Mouse (Mus musculus) bone marrow, adult 2 months (tissue): ENCODE data around the gene Myo10. TPM values are rescaled to one million over a fixed set of nuclear protein-coding genes. Genes with fewer than 3 reads are reported as not detected.

Source experiments
- H3K27ac ChIP-seq: fragments of 200-500 bp; 2 replicates; pipeline ENCODE4 v1.5.1; 2012; ENCODE audit warnings: low read depth, mild to moderate bottlenecking, control low read depth, inconsistent platforms, low read length; ENCODE audit not compliant: control insufficient read depth, poor library complexity, insufficient read depth
- H3K4me1 ChIP-seq: fragments of 200-500 bp; 2 replicates; pipeline ENCODE4 v1.6.1; 2011; ENCODE audit warnings: low read length; ENCODE audit not compliant: control insufficient read depth, insufficient read depth
- H3K4me3 ChIP-seq: fragments of 200-500 bp; replicated peaks from 2 replicates; pipeline ENCODE3; 2011; ENCODE audit warnings: mild to moderate bottlenecking, low read depth, low read length, control low read depth; ENCODE audit not compliant: control insufficient read depth
- CTCF ChIP-seq: fragments of 200-500 bp; IDR thresholded peaks from 2 replicates; pipeline ENCODE4 v1.5.1; 2011; ENCODE audit warnings: low read length, control low read depth; ENCODE audit not compliant: control insufficient read depth, insufficient read depth
- POLR2A ChIP-seq: fragments of 200-500 bp; IDR thresholded peaks from 2 replicates; pipeline ENCODE4 v1.6.1; 2011; ENCODE audit warnings: low read depth, mild to moderate bottlenecking, control low read depth, low read length, borderline replicate concordance; ENCODE audit not compliant: control insufficient read depth
- WGBS: fragments of 180-500 bp; shearing (Covaris S2); methylation state at CpG from one replicate; pipeline ENCODE4 v1.1.7; 2018; 5-methylcytosine and 5-hydroxymethylcytosine counted together
- polyA plus RNA-seq: library from polyadenylated mRNA; stranded (reverse); fragments of >200 nt; gene quantifications from 2 replicates; pipeline ENCODE4 v1.2.4, GENCODE M21; 2011; ENCODE audit warnings: low replicate concordance; ENCODE audit not compliant: missing spikeins, insufficient read depth, insufficient read length

Gene Myo10
- polyA plus RNA-seq, 1 experiment: 19.1 TPM

- Histone ChIP-seq H3K27ac (no peak overlapping the region), H3K4me3 (no peak overlapping the region), H3K4me1 (no peaks in the 10 kb centered on the region; the same call in 1 of the 2 replicates)
- no peak for TF ChIP-seq CTCF
- no peak for TF ChIP-seq POLR2A
- 77% methylated on average over 3 of the region's 3 CpGs for WGBS
Measured at GRCm38 (mm10) chr15:25586828-25587227, 35.5 kb upstream of the Myo10 start.

GRCm38 (mm10) chr15:25587943-25588342 is 34.4 kb upstream of the Myo10 start:
- Histone ChIP-seq H3K4me1 (no peaks in the 10 kb centered on the region; the same call in 1 of the 2 replicates), H3K4me3 (no peak overlapping the region), H3K27ac (no peak overlapping the region)
- 84% methylated on average over 8 of the region's 8 CpGs for WGBS
- TF ChIP-seq CTCF (no peak), POLR2A (no peak)

DNA sequence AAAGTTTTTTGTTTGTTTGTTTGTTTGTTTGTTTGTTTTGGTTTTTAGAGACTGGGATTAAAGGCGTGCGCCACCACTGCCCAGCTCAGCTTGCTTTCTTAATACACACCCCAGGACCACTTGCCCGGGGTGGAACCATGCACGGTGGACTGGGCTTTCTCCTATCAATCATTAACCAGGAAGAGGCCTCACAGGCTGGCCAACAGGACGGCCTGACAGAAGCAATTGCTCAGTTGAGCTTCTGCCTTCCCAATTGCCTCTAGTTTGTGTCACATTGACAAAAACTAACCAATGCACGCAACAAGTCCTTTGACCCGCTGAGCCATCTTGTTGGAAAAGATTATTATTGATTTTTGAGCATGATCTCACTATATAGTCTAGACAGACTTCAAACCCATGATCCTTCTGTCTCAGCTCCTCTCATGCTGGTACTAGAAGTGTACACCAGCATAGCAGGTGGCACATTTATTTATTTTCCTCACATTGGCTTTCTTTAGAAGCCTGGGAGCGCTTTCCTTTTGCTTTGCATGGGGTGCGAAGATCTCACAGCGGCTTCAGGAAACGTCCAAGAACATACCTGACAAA is 32.9 kb upstream of the Myo10 start:
- Histone ChIP-seq H3K4me3 (no peak overlapping the region), H3K27ac (no peak overlapping the region), H3K4me1 (no peaks in the 10 kb centered on the region; the same call in 1 of the 2 replicates)
- WGBS: 85% methylated on average over 11 of the region's 11 CpGs
- no peak for TF ChIP-seq CTCF
- no peak for TF ChIP-seq POLR2A

- TF ChIP-seq CTCF (no peak), POLR2A (no peak)
- Histone ChIP-seq H3K4me3 (no peak overlapping the region), H3K27ac (no peak overlapping the region), H3K4me1 (no peaks in the 10 kb centered on the region; the same call in 1 of the 2 replicates)
- WGBS: 83% methylated on average over 5 of the region's 5 CpGs
Measured at GRCm38 (mm10) chr15:25589916-25590315, 32.4 kb upstream of the Myo10 start.

DNA sequence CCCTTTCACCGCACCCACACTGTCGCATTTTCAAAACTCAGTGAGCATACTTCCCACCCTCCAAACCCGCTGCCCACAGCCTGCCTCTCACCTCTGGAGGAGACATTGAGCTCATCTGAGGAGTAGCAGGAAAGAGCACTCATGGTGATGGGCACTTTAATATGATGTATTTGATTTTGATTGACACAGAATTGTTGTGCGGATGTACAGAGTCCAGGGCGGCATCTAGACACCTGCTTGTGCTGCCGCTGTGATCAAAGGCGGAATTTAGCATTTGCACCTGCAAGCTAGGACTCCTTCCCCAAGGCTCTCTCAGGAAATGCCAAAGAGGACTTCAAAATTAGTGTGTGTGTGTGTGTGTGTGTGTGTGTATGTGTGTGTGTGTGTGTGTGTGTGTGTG is 31.4 kb upstream of the Myo10 start:
- H3K4me3 ChIP-seq: no peak overlapping the region
- no peaks in the 10 kb centered on the region; the same call in 1 of the 2 replicates for H3K4me1 ChIP-seq
- WGBS: 79% methylated on average over 7 of the region's 7 CpGs
- no peak for TF ChIP-seq CTCF
- TF ChIP-seq POLR2A: no peak
- H3K27ac ChIP-seq: no peak overlapping the region

DNA sequence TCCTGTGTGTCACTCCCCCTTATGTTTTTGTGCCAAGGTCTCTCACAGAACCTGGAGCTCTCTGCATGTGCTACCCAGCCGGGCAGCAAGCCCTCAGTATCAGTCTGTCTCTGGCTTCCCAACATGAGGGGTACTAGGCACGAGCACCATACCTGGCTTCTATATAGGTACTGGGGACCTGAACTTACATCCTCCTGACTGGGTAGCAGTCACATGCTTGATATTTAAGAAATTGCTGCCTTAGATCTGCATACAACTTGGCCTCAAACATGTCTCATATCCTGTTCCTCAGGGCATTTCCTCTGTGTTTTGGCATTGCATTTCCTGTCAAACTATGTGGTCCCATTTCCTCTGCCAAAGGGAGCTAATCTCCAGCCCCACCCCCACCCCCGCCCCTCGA is 30.4 kb upstream of the Myo10 start:
- Histone ChIP-seq H3K4me3 (no peak overlapping the region), H3K27ac (no peak overlapping the region), H3K4me1 (no peaks in the 10 kb centered on the region; the same call in 1 of the 2 replicates)
- no peak for TF ChIP-seq CTCF
- no peak for TF ChIP-seq POLR2A
- WGBS: 42% methylated on average over 4 of the region's 4 CpGs

DNA sequence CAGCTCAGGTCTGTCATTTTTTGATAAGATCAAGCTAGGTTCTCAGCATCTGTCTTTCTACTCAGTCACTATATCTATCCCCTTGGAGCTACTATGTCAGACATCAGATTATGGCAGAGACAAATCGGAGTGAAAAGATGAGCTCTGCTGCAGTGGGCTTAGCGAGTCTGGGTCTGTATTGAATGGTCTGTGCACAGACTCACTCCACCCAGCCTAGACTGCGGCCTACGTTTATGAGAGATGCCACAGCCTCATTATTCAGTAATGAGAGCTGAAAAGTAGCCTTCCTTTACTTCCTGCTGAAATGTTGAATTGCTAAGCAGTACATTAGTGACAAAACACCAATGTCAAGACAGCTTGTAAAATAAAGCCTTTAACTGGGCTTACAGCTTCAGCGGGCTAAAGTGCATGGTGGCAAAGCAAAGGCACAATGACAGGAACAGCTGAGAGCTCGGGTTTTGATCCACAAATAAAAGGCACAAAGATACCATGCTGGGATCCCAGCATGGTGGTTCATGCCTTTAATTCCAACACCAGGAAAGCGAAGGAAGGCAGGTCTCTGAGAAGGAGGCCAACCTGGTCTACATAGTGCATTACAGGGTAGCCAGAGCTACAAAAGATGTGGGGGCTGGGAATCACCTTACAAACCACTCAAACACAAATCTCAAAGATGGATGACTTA is 28.7 kb upstream of the Myo10 start:
- 80% methylated on average over 7 of the region's 7 CpGs for WGBS
- Histone ChIP-seq H3K4me1 (no peaks in the 10 kb centered on the region; the same call in 1 of the 2 replicates), H3K4me3 (no peak overlapping the region), H3K27ac (no peak overlapping the region)
- TF ChIP-seq CTCF (no peak), POLR2A (no peak)

DNA sequence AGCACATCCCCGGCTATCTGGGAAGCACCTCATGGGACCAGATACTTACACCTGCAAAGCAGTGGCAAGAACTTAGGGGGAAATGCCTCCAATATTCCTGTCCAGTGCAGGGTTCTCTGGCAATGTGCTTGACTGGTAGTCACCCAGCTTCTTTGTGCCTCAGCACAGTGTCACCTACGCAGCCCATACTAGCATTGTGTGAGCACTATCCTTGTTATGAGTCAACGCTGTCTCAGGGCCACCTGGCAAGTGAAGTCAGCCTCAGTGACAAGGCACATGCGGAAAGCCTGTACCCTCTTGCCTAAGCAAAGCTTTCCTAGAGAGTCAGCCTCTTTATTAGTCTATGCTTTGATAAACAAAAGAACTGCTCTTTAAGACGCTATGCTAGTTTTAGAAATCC is 24.0 kb upstream of the Myo10 start:
- 86% methylated on average over 5 of the region's 5 CpGs for WGBS

DNA sequence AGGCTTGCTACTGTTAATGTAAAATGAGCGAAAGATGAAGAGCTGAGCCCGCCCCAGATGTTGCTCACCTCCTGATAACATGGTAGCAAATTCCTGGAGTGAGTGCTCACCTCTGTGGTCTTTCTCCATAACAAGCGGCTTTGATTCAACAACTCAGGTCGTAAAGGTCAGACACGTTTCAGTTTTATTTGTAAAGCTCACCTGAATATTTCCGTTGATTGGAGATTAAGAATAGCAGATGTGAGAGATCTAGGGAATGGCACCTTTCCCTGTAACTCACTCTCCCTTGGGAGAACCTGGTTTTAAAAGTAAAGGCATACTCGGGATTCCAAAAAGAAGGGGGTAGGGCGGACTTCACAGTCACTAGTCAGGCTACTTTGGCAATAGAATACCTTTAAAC is 20.0 kb upstream of the Myo10 start:
- WGBS: 80% methylated on average over 8 of the region's 8 CpGs
- Histone ChIP-seq H3K27ac (no peak overlapping the region), H3K4me1 (no peaks in the 10 kb centered on the region; the same call in 1 of the 2 replicates), H3K4me3 (no peak overlapping the region)
- TF ChIP-seq CTCF (no peak), POLR2A (no peak)

More for the DNA sequence above, 24.0 kb upstream of the Myo10 start:
- Histone ChIP-seq H3K4me3 (no peak overlapping the region), H3K4me1 (no peaks in the 10 kb centered on the region), H3K27ac (no peak overlapping the region)
- TF ChIP-seq CTCF (no peak), POLR2A (no peak)
